Mouse (Mus musculus): ENCODE measurements at regions not wholly inside any gene's neighbourhood (a gene's known extent, or its start where the extent isn't known, plus 50 kb on each side); places are given as distances from the start of the nearest gene placed in this dataset.

DNA sequence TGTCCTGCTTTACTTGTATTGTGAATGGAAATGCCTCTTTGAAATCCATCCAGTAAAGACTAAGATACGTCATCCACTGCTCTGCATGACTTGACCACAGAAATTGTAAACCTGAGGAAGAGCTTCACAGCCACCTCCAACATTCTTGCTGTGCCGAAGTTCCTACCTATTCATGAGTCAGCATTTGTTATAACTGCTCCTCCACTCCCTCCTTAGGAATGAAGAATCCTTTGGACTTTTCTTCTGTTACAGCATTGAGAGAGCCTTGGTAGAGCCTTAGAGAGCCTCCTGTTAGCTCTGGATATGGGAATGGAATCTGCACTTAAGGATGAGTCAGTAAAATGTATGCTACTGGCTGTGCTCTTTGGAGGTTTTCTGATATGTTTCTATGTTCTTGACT is 750.5 kb upstream of the Gcfc2 start:
- DNase-seq (ENCODE audit: low spot score in 2 of 2): no peak

DNA sequence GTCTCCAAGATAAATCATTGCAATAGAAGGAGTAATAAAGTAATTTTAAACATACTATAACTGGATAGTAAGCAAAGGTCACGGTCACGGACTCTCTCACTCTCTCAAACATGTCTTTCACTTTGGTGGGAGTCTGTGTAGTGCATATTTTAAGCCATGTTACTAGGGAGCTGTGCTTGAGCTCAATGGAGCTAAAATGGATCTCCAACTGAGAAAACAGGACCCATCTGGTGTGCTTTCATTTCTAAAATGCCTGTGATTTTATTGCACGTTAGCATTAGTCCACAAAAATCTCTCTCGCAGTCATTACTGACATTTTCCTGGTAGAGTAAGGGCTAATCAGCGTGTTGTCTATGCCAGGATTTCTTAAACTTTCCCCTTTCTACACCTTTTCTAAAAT is 733.3 kb upstream of the Gcfc2 start:
- no peak for DNase-seq (ENCODE audit: low spot score in 2 of 2)

DNA sequence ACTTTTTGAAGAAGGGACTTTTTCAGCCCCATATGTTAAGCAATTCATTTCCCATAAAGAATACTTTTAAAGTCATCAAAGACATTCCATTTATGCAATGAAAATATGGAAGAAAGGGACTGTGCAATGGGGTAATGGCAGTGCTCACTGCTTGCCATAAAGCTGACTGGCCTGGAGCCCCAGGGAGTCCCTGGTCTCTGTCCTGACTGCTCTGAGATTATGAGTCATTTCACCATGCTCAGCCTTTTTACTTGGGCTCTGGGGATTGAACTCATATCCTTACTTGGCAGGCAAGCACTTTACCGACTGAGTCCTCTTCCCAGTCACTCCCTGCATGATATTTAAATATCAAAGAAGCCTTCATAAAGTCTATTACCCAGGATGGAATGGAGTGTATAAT is 712.9 kb upstream of the Gcfc2 start:
- DNase-seq (ENCODE audit: low spot score in 2 of 2): no peak

GRCm38 (mm10) chr6:81230747-81231146 is 692.7 kb upstream of the Gcfc2 start:
- DNase-seq (ENCODE audit: low spot score in 2 of 2): no peak

DNA sequence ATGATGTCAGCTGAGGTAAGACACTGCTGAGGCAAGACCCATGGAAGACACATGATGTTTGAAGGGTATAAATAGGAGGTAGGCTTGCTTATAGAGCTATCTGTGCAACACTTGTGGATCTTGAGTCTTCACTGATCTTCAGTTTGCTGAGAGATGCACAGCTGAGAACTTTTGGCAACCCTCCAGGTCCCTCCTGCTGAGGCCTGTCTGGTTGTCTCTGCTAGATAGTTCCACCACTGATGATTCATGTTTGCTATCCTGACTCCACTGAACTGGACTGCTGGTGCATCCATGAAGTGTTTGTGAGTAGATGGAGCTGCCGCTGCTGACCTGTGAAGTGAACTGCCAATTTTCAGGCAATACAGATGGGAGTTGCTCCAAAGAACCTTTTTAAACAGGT is 663.6 kb upstream of the Gcfc2 start:
- DNase-seq (ENCODE audit: low spot score in 2 of 2): peak; percentile 6 to 7
